Mouse (Mus musculus) MEL (cell line): ENCODE results near the gene Ell2.

Source experiments
- CTCF ChIP-seq, 3 experiments: IDR thresholded peaks in 2 of 3; conservative IDR thresholded peaks in 1 of 3; 2 replicates each; pipeline ENCODE4 v1.5.1; 2011 to 2012; ENCODE audit warnings: low read length in 3 of 3, low read depth in 2 of 3, mild to moderate bottlenecking in 2 of 3, improper control_type of control experiment in 1 of 3, inconsistent platforms in 1 of 3, mixed read lengths in 1 of 3, moderate library complexity in 1 of 3; ENCODE audit not compliant: control insufficient read depth in 1 of 3, insufficient read depth in 1 of 3, poor library complexity in 1 of 3, severe bottlenecking in 1 of 3
- E2F4 ChIP-seq: IDR thresholded peaks from 2 replicates; pipeline ENCODE4 v1.6.1; 2011; ENCODE audit warnings: low read depth, low read length, improper control_type of control experiment, borderline replicate concordance
- GABPA ChIP-seq: IDR thresholded peaks from 2 replicates; pipeline ENCODE4 v1.6.1; 2012; ENCODE audit warnings: low read depth, mild to moderate bottlenecking, inconsistent platforms, low read length, improper control_type of control experiment, moderate library complexity
- KAT2A ChIP-seq: conservative IDR thresholded peaks from 2 replicates; pipeline ENCODE4 v1.6.1; 2012; ENCODE audit warnings: low read depth, low read length, improper control_type of control experiment, inconsistent platforms
- MXI1 ChIP-seq: IDR thresholded peaks from 2 replicates; pipeline ENCODE4 v1.6.1; 2011; ENCODE audit warnings: mild to moderate bottlenecking, low read depth, low read length, improper control_type of control experiment
- MYC ChIP-seq: IDR thresholded peaks from 2 replicates; pipeline ENCODE4 v1.6.1; 2011; ENCODE audit warnings: low read depth, mild to moderate bottlenecking, low read length, improper control_type of control experiment, moderate library complexity
- POLR2A ChIP-seq, 2 experiments: IDR thresholded peaks; 2 replicates each; pipeline ENCODE4 v1.6.1; 2011 to 2012; ENCODE audit warnings: low read length in 2 of 2, mild to moderate bottlenecking in 2 of 2, control low read depth in 1 of 2, improper control_type of control experiment in 1 of 2, low read depth in 1 of 2, moderate library complexity in 1 of 2; ENCODE audit not compliant: control insufficient read depth in 1 of 2, insufficient read depth in 1 of 2, poor library complexity in 1 of 2
- RAD21 ChIP-seq: IDR thresholded peaks from 2 replicates; pipeline ENCODE4 v1.6.1; 2011; ENCODE audit warnings: mild to moderate bottlenecking, low read depth, low read length, improper control_type of control experiment
- USF1 ChIP-seq: IDR thresholded peaks from 2 replicates; pipeline ENCODE4 v1.6.1; 2014; ENCODE audit warnings: low read depth, mild to moderate bottlenecking, inconsistent platforms, low read length, improper control_type of control experiment, moderate library complexity
- USF2 ChIP-seq, 2 experiments: IDR thresholded peaks; 2 replicates each; pipeline ENCODE4 v1.6.1; 2011 to 2012; ENCODE audit warnings: improper control_type of control experiment in 2 of 2, low read length in 2 of 2, borderline replicate concordance in 1 of 2, inconsistent platforms in 1 of 2, low read depth in 1 of 2, mild to moderate bottlenecking in 1 of 2; ENCODE audit not compliant: insufficient read depth in 1 of 2

DNA sequence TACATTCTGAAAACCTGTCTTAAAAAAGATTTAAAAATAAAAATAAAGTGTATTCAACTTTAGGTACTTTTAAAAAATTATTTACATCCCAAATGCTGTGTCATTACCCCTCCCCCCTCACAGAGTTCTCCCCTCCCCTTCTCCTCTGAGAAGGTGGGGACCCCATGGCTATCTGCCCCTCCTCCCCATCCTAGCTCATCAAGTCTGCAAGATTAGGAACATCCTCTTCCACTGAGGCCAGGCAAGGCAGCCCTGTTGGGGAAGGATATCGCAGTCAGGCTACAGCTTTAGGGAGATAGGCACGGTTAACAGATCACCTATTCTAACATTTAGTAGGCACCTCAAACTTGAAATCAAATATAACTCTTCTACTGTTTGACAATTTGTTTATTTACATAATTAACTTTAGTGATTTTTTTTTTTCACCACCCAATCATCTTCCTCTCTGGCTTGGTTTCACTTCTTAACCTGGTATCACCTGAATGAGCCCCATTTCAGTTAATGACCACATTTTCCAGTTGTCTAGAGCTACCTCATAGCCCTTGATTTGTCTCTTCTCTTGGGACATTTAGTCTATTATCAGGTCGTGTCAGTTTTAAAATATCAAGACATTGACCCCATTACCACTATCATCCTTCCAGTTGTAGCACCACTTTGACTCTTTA is 11.2 kb downstream of the Ell2 start:
- TF ChIP-seq CTCF (IDR thresholded peaks at IDR 0.05 in 2 of 3, conservative IDR thresholded peaks at IDR 0.05 in 1 of 3; ENCODE audit: control insufficient read depth in 1 of 3, insufficient read depth in 1 of 3, low read depth in 2 of 3, low read length in 3 of 3, poor library complexity in 1 of 3, severe bottlenecking in 1 of 3) (no peak), POLR2A (IDR thresholded peaks at IDR 0.05; ENCODE audit: control insufficient read depth in 1 of 2, insufficient read depth in 1 of 2, low read depth in 1 of 2, low read length in 2 of 2, poor library complexity in 1 of 2) (no peak), GABPA (no peak), USF2 (IDR thresholded peaks at IDR 0.05; ENCODE audit: borderline replicate concordance in 1 of 2, insufficient read depth in 1 of 2, low read depth in 1 of 2, low read length in 2 of 2) (no peak), RAD21 (no peak), MYC (no peak), E2F4 (no peak), KAT2A (no peak), MXI1 (no peak), USF1 (no peak)
